ENCODE assay signal across 8 mouse cellular contexts in the genomic region with DNA sequence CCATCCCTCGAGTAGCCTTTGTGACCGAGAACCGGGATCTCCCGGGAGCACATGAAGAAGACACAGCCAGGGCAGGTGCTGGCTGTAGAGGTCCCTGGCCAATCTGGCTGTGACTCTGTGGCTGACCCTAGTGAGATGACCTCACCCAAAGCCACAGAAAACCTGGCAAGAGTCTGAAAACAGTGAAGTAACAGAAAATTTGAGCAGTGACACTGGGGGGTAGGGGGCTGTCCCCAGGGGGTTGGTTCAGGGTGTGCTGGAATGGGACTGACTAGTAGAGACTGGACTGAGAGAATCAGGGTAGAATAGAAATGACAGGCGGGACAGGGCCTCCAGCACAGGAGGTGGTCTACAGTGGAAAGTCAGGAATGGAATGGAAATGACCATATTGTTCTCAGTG. TPM values are rescaled to one million over a fixed set of nuclear protein-coding genes. Genes with fewer than 3 reads are reported as not detected.
DNase-seq lines count a peak whose midpoint lies in the region; ATAC-seq and TF ChIP-seq lines count a peak whose summit lies in the region.

No protein-coding gene starts in this region.

- H3K9ac ChIP-seq in CH12.LX (ENCODE audit: insufficient read depth, low read depth), result peak overlapping the region; percentile 99
- H3K9ac ChIP-seq in forebrain, embryonic 15.5 days (replicated peaks), result peak overlapping the region; percentile 91
- peak overlapping the region; percentile 88 for H3K9ac ChIP-seq in liver, embryonic 15.5 days

- H3K79me2 ChIP-seq in CH12.LX (replicated peaks; ENCODE audit: control insufficient read depth, extremely low read depth, insufficient read depth, poor library complexity, severe bottlenecking), result peaks cover 35% of the 10 kb centered on the region

- peak overlapping the region; percentile 85 for H3K4me2 ChIP-seq in CH12.LX (ENCODE audit: insufficient read depth, low read depth, poor library complexity, severe bottlenecking)
- peak overlapping the region; percentile 92 for H3K4me2 ChIP-seq in forebrain, embryonic 15.5 days (replicated peaks)
- peak overlapping the region; percentile 91 for H3K4me2 ChIP-seq in liver, embryonic 15.5 days

- no peak for TF ChIP-seq EP300 in CH12.LX (IDR thresholded peaks at IDR 0.05; ENCODE audit: low read length)

- H3K36me3 ChIP-seq in heart, embryonic 10.5 days, result peaks cover 21% of the 10 kb centered on the region
- peaks cover 27 to 43% of the 10 kb centered on the region in 2 experiments for H3K36me3 ChIP-seq in CH12.LX (replicated peaks in 1 of 2; ENCODE audit: control insufficient read depth in 1 of 2, insufficient read depth in 1 of 2, low read length in 1 of 2)
- peaks cover 11% of the 10 kb centered on the region for H3K36me3 ChIP-seq in forebrain, embryonic 15.5 days
- H3K36me3 ChIP-seq in liver, embryonic 15.5 days (replicated peaks), result peaks cover 28% of the 10 kb centered on the region

- intact Hi-C loops in left cerebral cortex, postnatal 4 days (cut with DNase I), result loop anchor here (10.0 kb wide), 1 partner anchor 132 kb away; a partner anchor contains a TSS
- intact Hi-C loops in left cerebral cortex, postnatal 25 days (cut with DNase I), result loop anchor here (2.0 kb wide), 1 partner anchor 22 kb away; a partner anchor contains a TSS

- no peaks in the 10 kb centered on the region; the same call in 1 of the 2 replicates for H3K9me3 ChIP-seq in heart, embryonic 10.5 days
- H3K9me3 ChIP-seq in CH12.LX (replicated peaks; ENCODE audit: low read length), result peaks cover 2% of the 10 kb centered on the region
- no peaks in the 10 kb centered on the region for H3K9me3 ChIP-seq in forebrain, embryonic 15.5 days
- no peaks in the 10 kb centered on the region for H3K9me3 ChIP-seq in liver, embryonic 15.5 days (replicated peaks)

- peaks cover 73% of the 10 kb centered on the region for H3K4me1 ChIP-seq in heart, embryonic 10.5 days
- H3K4me1 ChIP-seq in CH12.LX (ENCODE audit: control insufficient read depth in 1 of 2, insufficient read depth in 2 of 2), result peaks cover 26 to 60% of the 10 kb centered on the region in 2 experiments
- H3K4me1 ChIP-seq in forebrain, embryonic 15.5 days, result peaks cover 51% of the 10 kb centered on the region
- H3K4me1 ChIP-seq in liver, embryonic 15.5 days (replicated peaks), result peaks cover 71% of the 10 kb centered on the region

- in situ Hi-C loops in CH12.LX (cut with MboI; ENCODE audit: low pct_ligation_motif_present, low pct_unique_long_range_greater_than_20kb, low sequenced_read_pairs), result no loop called here

- no peak for TF ChIP-seq RAD21 in CH12.LX (IDR thresholded peaks at IDR 0.05; ENCODE audit: low read depth, low read length)

- DNase-seq in heart, embryonic 10.5 days (ENCODE audit: low spot score), result no peak
- DNase-seq in heart, adult 18-20 months, result no peak
- DNase-seq in CH12.LX (ENCODE audit: extremely low read depth), result no peak
- DNase-seq in left cerebral cortex, postnatal 4 days, result no peak
- no peak for DNase-seq in left cerebral cortex, postnatal 25 days (ENCODE audit: low spot score in 2 of 2)
- DNase-seq in testis, postnatal 14 days (ENCODE audit: low spot score), result no peak

- no peaks in the 10 kb centered on the region for H3K27me3 ChIP-seq in heart, embryonic 10.5 days (ENCODE audit: insufficient read depth, poor library complexity, severe bottlenecking)
- H3K27me3 ChIP-seq in CH12.LX (replicated peaks), result peaks cover 3% of the 10 kb centered on the region
- H3K27me3 ChIP-seq in forebrain, embryonic 15.5 days, result peaks cover 17% of the 10 kb centered on the region
- peaks cover 11% of the 10 kb centered on the region for H3K27me3 ChIP-seq in liver, embryonic 15.5 days

- peak overlapping the region; percentile 98 for H3K27ac ChIP-seq in heart, embryonic 10.5 days
- peak overlapping the region; percentile 82 for H3K27ac ChIP-seq in CH12.LX (ENCODE audit: insufficient read depth, low read depth)
- H3K27ac ChIP-seq in forebrain, embryonic 15.5 days (replicated peaks), result peak overlapping the region; percentile 97
- peak overlapping the region; percentile 99 for H3K27ac ChIP-seq in liver, embryonic 15.5 days (replicated peaks)

- TF ChIP-seq CTCF in CH12.LX (conservative IDR thresholded peaks at IDR 0.05 in 1 of 2, IDR thresholded peaks at IDR 0.05 in 1 of 2; ENCODE audit: low read depth in 2 of 2, low read length in 2 of 2), result no peak

- peak overlapping the region; percentile 86 for H3K4me3 ChIP-seq in heart, embryonic 10.5 days
- H3K4me3 ChIP-seq in CH12.LX (replicated peaks in 1 of 3; ENCODE audit: low read depth in 2 of 3, low read length in 2 of 3, poor library complexity in 1 of 3), result peak overlapping the region; percentile 75 to 97 (median 89)
- peak overlapping the region; percentile 80 for H3K4me3 ChIP-seq in forebrain, embryonic 15.5 days
- H3K4me3 ChIP-seq in liver, embryonic 15.5 days (replicated peaks), result peak overlapping the region; percentile 87

- dilution Hi-C loops in CH12.LX (cut with MboI; ENCODE audit: extremely low pct_ligation_motif_present, extremely low pct_unique_long_range_greater_than_20kb, low sequenced_read_pairs), result no loop called here

- WGBS in heart, embryonic 10.5 days, result 79% methylated on average over 5 of the region's 5 CpGs
- 83% methylated on average over 5 of the region's 5 CpGs for WGBS in forebrain, embryonic 15.5 days
- 76% methylated on average over 5 of the region's 5 CpGs for WGBS in liver, embryonic 15.5 days (ENCODE audit: insufficient replicate concordance)

- no peak for ATAC-seq in forebrain, embryonic 15.5 days (replicated peaks)
- ATAC-seq in liver, embryonic 15.5 days (ENCODE audit: insufficient read depth), result no peak

- no peak for TF ChIP-seq POLR2A in CH12.LX (IDR thresholded peaks at IDR 0.05; ENCODE audit: low read depth, low read length)

TF ChIP-seq in CH12.LX, 34 proteins besides CTCF, POLR2A, EP300 and RAD21 (continues in another document):
- no peak for TF ChIP-seq NRF1 (IDR thresholded peaks at IDR 0.05; ENCODE audit: low read depth, low read length)
- no peak for TF ChIP-seq ZNF384 (IDR thresholded peaks at IDR 0.05; ENCODE audit: low read depth, low read length)
- no peak for TF ChIP-seq E2F4 (IDR thresholded peaks at IDR 0.05; ENCODE audit: insufficient replicate concordance, low read depth, low read length)
- TF ChIP-seq RCOR1 (conservative IDR thresholded peaks at IDR 0.05; ENCODE audit: low read depth, low read length), result peak; percentile 49; the same call in 1 of the 2 replicates

RNA-seq across cellular contexts. Expression of a gene that starts 0.9 kb away (rescaled TPM):
- 12.7 and 16.4 TPM in 2 replicates for polyA plus RNA-seq in heart, embryonic 10.5 days (2016; fragmentation: Nextera tagmentation; extraction: Ambion mirVana)
- 100 to 1,000 TPM; 120 TPM for total RNA-seq in heart, adult 18-20 months (2021)
- 67.1 and 71.7 TPM in 2 replicates for total RNA-seq in CH12.LX (2012; rRNA removed)
- total RNA-seq in CH12.LX (2014; rRNA removed), result 50.1 and 50.2 TPM in 2 replicates
- 66.0 and 84.2 TPM in 2 replicates for polyA plus RNA-seq in CH12.LX (2012; ENCODE audit: insufficient read length, low read depth)
- polyA plus RNA-seq in forebrain, embryonic 15.5 days (2015; fragmentation: Nextera tagmentation; extraction: Ambion mirVana), result 21.7 and 23.1 TPM in 2 replicates
- 8.4 and 11.0 TPM in 2 replicates for polyA plus RNA-seq in liver, embryonic 15.5 days (2015; fragmentation: Nextera tagmentation; extraction: Ambion mirVana)
- 100 to 1,000 TPM; 117 to 127 TPM for total RNA-seq in left cerebral cortex, postnatal 4 days (2021)
- 100 to 1,000 TPM; 123 to 124 TPM for total RNA-seq in left cerebral cortex, postnatal 25 days (2021)

RNA-seq across cellular contexts. Expression of a gene that starts 5.2 kb away (rescaled TPM):
- 408 and 456 TPM in 2 replicates for polyA plus RNA-seq in heart, embryonic 10.5 days (2016; fragmentation: Nextera tagmentation; extraction: Ambion mirVana)
- 10 to 100 TPM; 28.3 to 32.6 TPM for total RNA-seq in heart, adult 18-20 months (2021)
- total RNA-seq in CH12.LX (2012; rRNA removed) (26.3 and 26.9 TPM in 2 replicates), CH12.LX (2014; rRNA removed) (46.3 and 49.0 TPM in 2 replicates)
- 52.6 and 62.7 TPM in 2 replicates for polyA plus RNA-seq in CH12.LX (2012; ENCODE audit: insufficient read length, low read depth)
- polyA plus RNA-seq in forebrain, embryonic 15.5 days (2015; fragmentation: Nextera tagmentation; extraction: Ambion mirVana), result 26.7 and 29.1 TPM in 2 replicates
- polyA plus RNA-seq in liver, embryonic 15.5 days (2015; fragmentation: Nextera tagmentation; extraction: Ambion mirVana), result 44.5 and 45.5 TPM in 2 replicates
- total RNA-seq in left cerebral cortex, postnatal 4 days (2021), result 10 to 100 TPM; 12.4 to 17.2 TPM
- total RNA-seq in left cerebral cortex, postnatal 25 days (2021), result 1 to 10 TPM; 6.0 to 8.2 TPM

RNA-seq across cellular contexts. Expression of a gene that starts 12.7 kb away (rescaled TPM):
- polyA plus RNA-seq in heart, embryonic 10.5 days (2016; fragmentation: Nextera tagmentation; extraction: Ambion mirVana), result 0.30 and 0.34 TPM in 2 replicates
- under 1 TPM; 0.57 to 0.67 TPM for total RNA-seq in heart, adult 18-20 months (2021)
- total RNA-seq in CH12.LX (2012; rRNA removed) (0.59 and 0.76 TPM in 2 replicates), CH12.LX (2014; rRNA removed) (0.27 and 0.30 TPM in 2 replicates)
- polyA plus RNA-seq in CH12.LX (2012; ENCODE audit: insufficient read length, low read depth), result 0.56 and 0.78 TPM in 2 replicates
- 0.50 and 0.63 TPM in 2 replicates for polyA plus RNA-seq in forebrain, embryonic 15.5 days (2015; fragmentation: Nextera tagmentation; extraction: Ambion mirVana)
- 0.10 TPM in 1 of 2 replicates, not detected in the other for polyA plus RNA-seq in liver, embryonic 15.5 days (2015; fragmentation: Nextera tagmentation; extraction: Ambion mirVana)
- total RNA-seq in left cerebral cortex, postnatal 4 days (2021), result under 1 TPM; 0.12 to 0.30 TPM
- total RNA-seq in left cerebral cortex, postnatal 25 days (2021), result under 1 TPM; 0.14 to 0.23 TPM

RNA-seq across cellular contexts. Expression of a gene that starts 13.1 kb away (rescaled TPM):
- 2.8 and 4.1 TPM in 2 replicates for polyA plus RNA-seq in heart, embryonic 10.5 days (2016; fragmentation: Nextera tagmentation; extraction: Ambion mirVana)
- total RNA-seq in heart, adult 18-20 months (2021), result 1 to 10 TPM; 6.5 to 7.6 TPM
- total RNA-seq in CH12.LX (2012; rRNA removed) (6.8 and 7.0 TPM in 2 replicates), CH12.LX (2014; rRNA removed) (2.3 TPM in 2 replicates)
- polyA plus RNA-seq in CH12.LX (2012; ENCODE audit: insufficient read length, low read depth), result 5.4 and 6.1 TPM in 2 replicates
- polyA plus RNA-seq in forebrain, embryonic 15.5 days (2015; fragmentation: Nextera tagmentation; extraction: Ambion mirVana), result 3.7 and 4.1 TPM in 2 replicates
- polyA plus RNA-seq in liver, embryonic 15.5 days (2015; fragmentation: Nextera tagmentation; extraction: Ambion mirVana), result 7.5 and 9.0 TPM in 2 replicates
- total RNA-seq in left cerebral cortex, postnatal 4 days (2021), result 1 to 10 TPM; 7.2 to 8.1 TPM
- 10 to 100 TPM; 10.9 to 12.3 TPM for total RNA-seq in left cerebral cortex, postnatal 25 days (2021)

RNA-seq across cellular contexts. Expression of a gene that starts 23.3 kb away (rescaled TPM):
- 127 and 155 TPM in 2 replicates for polyA plus RNA-seq in heart, embryonic 10.5 days (2016; fragmentation: Nextera tagmentation; extraction: Ambion mirVana)
- total RNA-seq in heart, adult 18-20 months (2021), result 10 to 100 TPM; 33.1 to 33.6 TPM
- total RNA-seq in CH12.LX (2012; rRNA removed) (92.1 and 111 TPM in 2 replicates), CH12.LX (2014; rRNA removed) (59.7 and 70.8 TPM in 2 replicates)
- 54.2 and 69.7 TPM in 2 replicates for polyA plus RNA-seq in CH12.LX (2012; ENCODE audit: insufficient read length, low read depth)
- 89.2 and 94.3 TPM in 2 replicates for polyA plus RNA-seq in forebrain, embryonic 15.5 days (2015; fragmentation: Nextera tagmentation; extraction: Ambion mirVana)
- polyA plus RNA-seq in liver, embryonic 15.5 days (2015; fragmentation: Nextera tagmentation; extraction: Ambion mirVana), result 46.3 and 48.4 TPM in 2 replicates
- 10 to 100 TPM; 51.7 to 55.8 TPM for total RNA-seq in left cerebral cortex, postnatal 4 days (2021)
- 10 to 100 TPM; 41.1 to 49.9 TPM for total RNA-seq in left cerebral cortex, postnatal 25 days (2021)
